Mouse (Mus musculus) forebrain, embryonic 16.5 days (tissue): ENCODE results near the gene Itpkc. TPM values are rescaled to one million over a fixed set of nuclear protein-coding genes. Genes with fewer than 3 reads are reported as not detected.
A peak's percentile ranks its signal among the peaks of the same experiment; 100 is the strongest.
"Not testable (repeated sequence)": the region's sequence is repeated elsewhere in the genome, so short reads cannot be mapped to it uniquely, and the experiment has no call there.

Source experiments
- ATAC-seq: fragments of 200-750 bp; cut with Nextera tagmentation; 2 replicates; pipeline ENCODE4 v1.8.0; 2017; ENCODE audit warnings: mild to moderate bottlenecking, moderate library complexity
- H3K27ac ChIP-seq: fragments of 300-500 bp; sonication (generic); 2 replicates; pipeline ENCODE4 v1.5.1; 2014; ENCODE audit warnings: low read length, control low read depth
- H3K27me3 ChIP-seq: fragments of 300-500 bp; sonication (generic); replicated peaks from 2 replicates; pipeline ENCODE4 v1.6.1; 2014; ENCODE audit warnings: low read length; ENCODE audit not compliant: control insufficient read depth, insufficient read depth
- H3K36me3 ChIP-seq: fragments of 300-500 bp; sonication (generic); 2 replicates; pipeline ENCODE4 v1.6.1; 2014; ENCODE audit not compliant: control insufficient read depth, insufficient read depth
- H3K4me1 ChIP-seq: fragments of 300-500 bp; sonication (generic); replicated peaks from 2 replicates; pipeline ENCODE4 v1.6.1; 2014; ENCODE audit warnings: low read length; ENCODE audit not compliant: control insufficient read depth, insufficient read depth
- H3K4me2 ChIP-seq: fragments of 300-500 bp; sonication (generic); 2 replicates; pipeline ENCODE4 v1.6.1; 2014; ENCODE audit warnings: mild to moderate bottlenecking, low read length, control low read depth
- H3K4me3 ChIP-seq: fragments of 300-500 bp; sonication (generic); replicated peaks from 2 replicates; pipeline ENCODE4 v1.5.1; 2014; ENCODE audit warnings: mild to moderate bottlenecking, low read length, control low read depth
- H3K9ac ChIP-seq: fragments of 300-500 bp; sonication (generic); replicated peaks from 2 replicates; pipeline ENCODE4 v1.6.1; 2014; ENCODE audit warnings: low read depth, low read length, control low read depth
- H3K9me3 ChIP-seq: fragments of 300-500 bp; sonication (generic); 2 replicates; pipeline ENCODE4 v1.6.1; 2016; ENCODE audit warnings: low read length; ENCODE audit not compliant: control insufficient read depth
- WGBS: fragments of 180-500 bp; shearing (Covaris S2); extraction: QIAGEN DNeasy Blood & Tissue Kit; methylation state at CpG from one replicate; pipeline ENCODE4 v1.1.7; 2014; 5-methylcytosine and 5-hydroxymethylcytosine counted together
- polyA plus RNA-seq: library from polyadenylated mRNA; unstranded; fragments of >200 nt; fragmentation: Nextera tagmentation; extraction: Ambion mirVana; gene quantifications from 2 replicates; pipeline ENCODE4 v1.2.1, GENCODE M21; 2015

The Itpkc gene
- polyA plus RNA-seq, 1 experiment from 2014 or later: 6.2 TPM

DNA sequence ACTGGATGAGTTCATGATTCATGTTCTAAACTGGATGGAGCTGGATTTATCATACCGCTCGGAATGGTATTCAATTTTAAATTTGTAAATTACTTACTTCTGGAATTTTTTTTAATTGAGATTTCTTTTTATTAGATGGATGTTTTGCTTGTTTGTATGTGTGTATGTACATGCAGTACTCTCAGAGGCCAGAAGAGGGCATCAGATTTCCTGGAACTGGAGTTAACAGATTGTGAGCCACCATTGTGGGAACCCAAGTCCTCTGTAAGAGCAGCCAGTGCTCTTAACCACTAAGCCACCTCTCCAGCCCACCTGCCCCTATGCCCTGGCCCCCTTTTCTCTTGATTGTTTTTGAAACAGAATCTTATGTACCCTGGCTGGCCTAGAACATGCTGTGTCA lies 20.7 kb upstream of the Itpkc start:
- Histone ChIP-seq H3K27ac (no peak overlapping the region), H3K4me2 (no peak overlapping the region), H3K9ac (no peak overlapping the region), H3K9me3 (no peaks in the 10 kb centered on the region), H3K27me3 (no peaks in the 10 kb centered on the region), H3K4me3 (no peak overlapping the region), H3K4me1 (no peaks in the 10 kb centered on the region), H3K36me3 (peaks cover 16% of the 10 kb centered on the region)
- WGBS: 91% methylated on average over 2 of the region's 2 CpGs
- no peak for ATAC-seq

DNA sequence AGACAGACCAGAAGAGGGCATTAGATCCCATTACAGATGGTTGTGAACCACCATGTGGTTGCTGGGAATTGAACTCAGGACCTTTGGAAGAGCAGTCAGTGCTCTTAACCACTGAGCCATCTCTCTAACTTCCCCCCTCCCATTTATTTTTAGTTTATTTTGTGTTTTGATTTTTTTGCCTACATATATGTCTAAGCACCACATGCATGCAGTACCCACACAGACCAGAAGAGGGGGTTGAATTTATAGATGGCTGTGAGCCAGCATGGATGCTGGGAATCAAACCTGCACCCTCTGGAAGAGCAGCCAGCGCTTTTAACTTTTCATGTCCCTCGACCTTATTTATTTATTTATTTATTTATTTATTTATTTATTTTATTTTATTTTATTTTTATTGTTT lies 15.6 kb upstream of the Itpkc start:
- 77% methylated on average over 2 of the region's 2 CpGs for WGBS
- peaks cover 19% of the 10 kb centered on the region for H3K36me3 ChIP-seq
- not testable (repeated sequence) for ATAC-seq, H3K27me3 ChIP-seq, H3K27ac ChIP-seq, H3K9me3 ChIP-seq, H3K4me2 ChIP-seq, H3K9ac ChIP-seq, H3K4me1 ChIP-seq, H3K4me3 ChIP-seq

DNA sequence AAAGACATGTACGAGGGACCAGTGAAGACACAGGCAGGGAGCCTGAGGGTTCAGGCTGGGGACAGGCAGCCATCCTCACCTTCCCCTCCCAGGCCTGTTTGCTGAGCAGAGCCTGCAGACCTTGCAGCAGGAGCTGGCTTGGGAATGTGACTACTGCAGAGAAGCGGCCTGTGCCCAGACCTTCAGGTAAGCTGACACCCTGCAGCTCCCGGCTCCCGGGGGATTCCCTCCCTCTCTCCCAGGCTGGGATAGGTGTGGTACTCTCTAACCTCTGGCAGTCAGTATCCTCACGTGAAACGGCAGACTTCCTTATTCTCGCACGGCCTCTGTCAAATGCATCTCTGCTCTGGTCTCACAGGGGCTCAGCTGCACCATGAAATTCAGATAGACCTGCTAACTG lies 14.8 kb upstream of the Itpkc start:
- Histone ChIP-seq H3K27me3 (no peaks in the 10 kb centered on the region), H3K9ac (no peak overlapping the region), H3K4me1 (no peaks in the 10 kb centered on the region), H3K4me2 (no peak overlapping the region), H3K36me3 (peaks cover 19% of the 10 kb centered on the region), H3K9me3 (no peaks in the 10 kb centered on the region), H3K27ac (no peak overlapping the region), H3K4me3 (no peak overlapping the region)
- 82% methylated on average over 8 of the region's 8 CpGs for WGBS
- no peak for ATAC-seq

DNA sequence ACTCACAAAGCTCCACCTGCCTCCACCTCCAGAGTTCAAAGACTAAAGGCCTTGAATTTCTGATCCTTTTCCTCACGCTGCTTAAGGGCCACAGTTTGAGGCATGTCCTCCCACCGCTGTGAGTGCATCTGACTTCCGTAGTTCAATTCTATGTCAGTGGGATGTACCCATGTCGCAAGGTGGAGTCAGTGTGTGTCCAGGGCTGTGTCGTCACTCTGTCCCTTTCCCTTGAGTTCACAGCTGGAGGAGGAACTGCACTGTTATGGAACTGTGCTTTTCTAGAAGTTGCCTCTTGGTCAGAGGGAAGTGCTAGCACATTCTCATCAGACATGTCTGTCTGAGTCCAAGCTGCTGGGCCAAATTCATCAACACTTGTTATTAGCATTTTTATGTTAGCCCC lies 10.1 kb upstream of the Itpkc start:
- Histone ChIP-seq H3K36me3 (peaks cover 8% of the 10 kb centered on the region; the same call in 1 of the 2 replicates), H3K9me3 (no peaks in the 10 kb centered on the region), H3K4me3 (no peak overlapping the region), H3K27me3 (no peaks in the 10 kb centered on the region), H3K4me1 (peaks cover 8% of the 10 kb centered on the region), H3K9ac (no peak overlapping the region), H3K27ac (no peak overlapping the region), H3K4me2 (no peak overlapping the region)
- WGBS: 93% methylated on average over 5 of the region's 5 CpGs
- no peak for ATAC-seq

DNA sequence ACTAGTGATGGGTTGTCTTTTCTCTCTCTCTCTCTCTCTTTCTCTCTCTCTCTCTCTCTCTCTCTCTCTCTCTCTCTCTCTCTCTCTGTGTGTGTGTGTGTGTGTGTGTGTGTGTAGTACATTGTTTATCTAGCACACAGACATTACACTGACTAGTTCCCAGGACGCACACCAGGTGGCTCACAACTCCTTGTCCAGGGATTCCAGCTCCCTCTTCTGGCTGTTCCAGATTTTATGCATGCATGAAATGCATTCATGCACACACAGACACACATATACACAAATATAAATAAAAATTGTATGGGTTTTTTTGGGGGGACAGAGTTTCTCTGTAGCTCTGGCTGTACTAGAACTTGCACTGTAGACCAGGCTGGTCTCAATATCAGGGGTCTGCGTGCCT lies 9.1 kb upstream of the Itpkc start:
- Histone ChIP-seq H3K9ac (no peak overlapping the region), H3K36me3 (peaks cover 4% of the 10 kb centered on the region; the same call in 1 of the 2 replicates), H3K4me2 (no peak overlapping the region), H3K27me3 (no peaks in the 10 kb centered on the region), H3K9me3 (no peaks in the 10 kb centered on the region), H3K4me1 (peaks cover 12% of the 10 kb centered on the region), H3K27ac (no peak overlapping the region), H3K4me3 (no peak overlapping the region)
- no peak for ATAC-seq
- WGBS: 84% methylated on average over 2 of the region's 2 CpGs

DNA sequence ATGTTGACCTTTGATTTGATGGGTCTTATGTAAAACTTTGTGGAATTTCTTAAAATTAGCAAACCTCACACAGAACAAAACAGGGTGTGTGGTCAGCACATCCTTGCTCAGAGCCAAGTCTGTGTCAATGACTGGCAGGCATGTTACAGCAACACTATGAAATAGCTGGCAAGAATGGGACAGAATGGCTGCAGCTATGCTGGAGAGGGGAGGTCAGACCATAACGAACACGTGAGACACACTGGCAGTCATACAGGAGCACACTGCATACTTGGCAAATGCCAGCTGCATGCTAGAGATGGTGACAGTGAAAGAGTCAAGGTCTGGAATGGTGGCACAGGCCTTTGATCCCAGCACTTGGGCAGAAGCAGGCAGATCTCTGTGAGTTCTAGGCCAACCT lies 7.3 kb upstream of the Itpkc start:
- no peak for ATAC-seq
- WGBS: 86% methylated on average over 2 of the region's 2 CpGs

DNA sequence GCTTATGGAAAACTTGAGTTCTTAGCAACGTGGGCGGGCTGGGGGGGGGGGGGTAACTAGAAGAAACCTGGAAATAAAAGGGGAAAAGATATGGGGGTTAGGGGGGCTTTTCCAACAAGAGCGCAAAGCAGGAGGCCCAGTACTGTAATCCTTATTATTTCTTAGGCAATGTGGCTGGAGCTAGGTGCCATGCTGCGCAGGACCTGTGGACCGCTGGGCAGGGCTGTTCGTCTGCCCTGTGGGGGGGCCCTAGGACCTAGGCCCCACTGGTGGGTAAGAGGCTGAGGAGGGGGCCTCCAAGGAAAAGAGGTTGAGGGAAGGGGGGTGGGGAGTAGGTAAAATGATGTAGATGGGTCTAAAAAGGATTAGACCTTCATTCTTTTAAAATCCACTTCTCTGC lies 4.8 kb upstream of the Itpkc start:
- H3K4me1 ChIP-seq: peaks cover 17% of the 10 kb centered on the region
- peak overlapping the region; percentile 75 for H3K4me3 ChIP-seq
- H3K9me3 ChIP-seq: no peaks in the 10 kb centered on the region
- H3K36me3 ChIP-seq: peaks cover 3% of the 10 kb centered on the region; the same call in 1 of the 2 replicates
- H3K9ac ChIP-seq: peak overlapping the region; percentile 69
- peak overlapping the region; percentile 65 for H3K4me2 ChIP-seq
- H3K27me3 ChIP-seq: no peaks in the 10 kb centered on the region
- peak overlapping the region; percentile 38; the same call in 1 of the 2 replicates for H3K27ac ChIP-seq
- peak; percentile 10 for ATAC-seq
- WGBS: 0% methylated on average over 6 of the region's 6 CpGs

More for the DNA sequence above, 7.3 kb upstream of the Itpkc start:
- Histone ChIP-seq H3K4me1 (peaks cover 12% of the 10 kb centered on the region), H3K9me3 (no peaks in the 10 kb centered on the region), H3K27me3 (no peaks in the 10 kb centered on the region), H3K36me3 (peaks cover 4% of the 10 kb centered on the region; the same call in 1 of the 2 replicates), H3K9ac (no peak overlapping the region), H3K27ac (no peak overlapping the region), H3K4me2 (no peak overlapping the region), H3K4me3 (no peak overlapping the region)

DNA sequence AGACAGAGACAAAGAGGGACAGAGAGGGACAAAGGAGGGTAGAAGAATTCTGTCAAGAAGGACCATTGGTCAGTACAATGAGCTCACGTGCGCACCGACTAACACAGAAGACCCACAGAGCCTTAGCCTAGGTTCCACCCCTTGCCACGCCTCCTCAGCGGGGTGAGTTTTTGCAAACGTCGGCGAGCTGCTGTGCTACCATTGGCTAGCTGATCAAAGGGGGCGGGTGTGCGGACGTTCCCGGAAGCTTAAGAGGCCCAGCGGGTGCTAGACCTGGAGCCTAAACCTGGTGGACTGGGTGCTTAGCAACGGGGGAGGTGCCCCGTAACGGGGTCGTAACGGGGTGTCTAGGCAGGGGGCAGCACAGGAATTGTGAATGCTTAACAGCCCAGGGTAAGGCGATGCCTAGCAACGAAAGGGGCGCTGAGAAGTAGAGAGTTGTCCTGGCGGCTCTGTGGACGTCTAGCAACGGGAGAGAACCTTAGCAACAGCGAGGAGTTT lies 4.4 kb upstream of the Itpkc start, which contains the start of gene Coq8b:
Coq8b (plus strand) TSS at position 243 of the 501 bp plus-strand sequence.
- Histone ChIP-seq H3K36me3 (peaks cover 3% of the 10 kb centered on the region; the same call in 1 of the 2 replicates), H3K4me1 (peaks cover 17% of the 10 kb centered on the region), H3K27me3 (no peaks in the 10 kb centered on the region), H3K9me3 (no peaks in the 10 kb centered on the region), H3K4me3 (peak within 1 kb of the TSS; percentile 75), H3K9ac (peak within 1 kb of the TSS; percentile 69), H3K27ac (peak within 1 kb of the TSS; percentile 78), H3K4me2 (peak within 1 kb of the TSS; percentile 65)
- peak; percentile 94 for ATAC-seq
- under 1% methylated on average over 25 of the region's 25 CpGs for WGBS

DNA sequence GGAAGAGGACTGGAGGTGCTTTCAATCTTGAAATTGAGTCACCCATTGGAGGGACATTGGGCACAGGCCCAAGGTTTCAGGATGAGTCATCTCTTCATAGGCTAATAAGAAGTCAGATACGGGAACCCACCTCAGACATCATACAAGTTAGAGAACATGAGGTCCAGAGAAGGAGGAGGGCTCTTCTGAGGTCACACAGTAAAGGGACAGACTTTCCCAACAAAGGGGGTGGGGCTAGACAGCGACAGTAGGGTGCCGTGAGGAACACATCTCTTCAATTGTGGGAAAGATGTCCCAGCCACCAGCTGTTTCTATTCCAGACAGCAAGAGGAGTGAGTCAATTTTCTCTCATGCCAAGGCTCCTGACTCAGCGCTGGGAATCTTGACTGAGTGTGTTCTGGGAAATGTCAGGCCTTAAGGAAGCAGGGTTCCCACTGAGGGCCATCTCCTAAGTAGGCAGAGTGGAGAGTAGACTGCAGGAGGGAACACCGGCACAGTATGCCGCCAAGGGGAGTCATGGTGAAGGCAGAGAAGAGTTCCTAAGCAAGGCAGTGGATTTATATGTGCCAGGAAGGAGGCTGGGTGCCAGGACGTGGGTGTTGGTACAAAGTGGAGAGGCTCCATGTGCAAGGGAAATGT lies 3.4 kb upstream of the Itpkc start:
- no peaks in the 10 kb centered on the region for H3K36me3 ChIP-seq
- no peak overlapping the region for H3K4me3 ChIP-seq
- H3K4me2 ChIP-seq: no peak overlapping the region
- 82% methylated on average over 7 of the region's 7 CpGs for WGBS
- no peak for ATAC-seq
- H3K27me3 ChIP-seq: no peaks in the 10 kb centered on the region
- no peak overlapping the region for H3K27ac ChIP-seq
- H3K4me1 ChIP-seq: peaks cover 27% of the 10 kb centered on the region
- H3K9me3 ChIP-seq: no peaks in the 10 kb centered on the region
- no peak overlapping the region for H3K9ac ChIP-seq
